Mouse (Mus musculus) thymus, adult 2 months (tissue): Measurements from ENCODE around the gene Sav1. TPM values are rescaled to one million over a fixed set of nuclear protein-coding genes. Genes with fewer than 3 reads are reported as not detected.

Experiments used
- DNase-seq: peaks from one replicate; pipeline ENCODE4 v3.0.0; 2021
- H3K27ac ChIP-seq: fragments of 200-500 bp; 2 replicates; pipeline ENCODE4 v1.5.1; 2012; ENCODE audit warnings: low read length, control low read depth; ENCODE audit not compliant: control insufficient read depth, insufficient read depth
- H3K27me3 ChIP-seq: fragments of 200-500 bp; 2 replicates; pipeline ENCODE4 v1.6.1; 2012; ENCODE audit warnings: mild to moderate bottlenecking, low read length, moderate library complexity, mixed read lengths; ENCODE audit not compliant: control insufficient read depth, insufficient read depth
- H3K36me3 ChIP-seq: fragments of 200-500 bp; 2 replicates; pipeline ENCODE4 v1.6.1; 2012; ENCODE audit warnings: mild to moderate bottlenecking, low read length, moderate library complexity; ENCODE audit not compliant: control insufficient read depth, insufficient read depth
- H3K4me1 ChIP-seq: fragments of 200-500 bp; replicated peaks from 2 replicates; pipeline ENCODE4 v1.6.1; 2012; ENCODE audit warnings: low read length; ENCODE audit not compliant: control insufficient read depth, insufficient read depth
- H3K4me3 ChIP-seq: fragments of 200-500 bp; 2 replicates; pipeline ENCODE4 v1.5.1; 2012; ENCODE audit warnings: mild to moderate bottlenecking, low read length, control low read depth, moderate library complexity; ENCODE audit not compliant: control insufficient read depth, insufficient read depth
- CTCF ChIP-seq: fragments of 200-500 bp; IDR thresholded peaks from 2 replicates; pipeline ENCODE4 v1.5.1; 2012; ENCODE audit warnings: mild to moderate bottlenecking, control low read depth, low read length, moderate library complexity, borderline replicate concordance; ENCODE audit not compliant: control insufficient read depth, poor library complexity, insufficient read depth; ENCODE audit errors: extremely low read depth
- POLR2A ChIP-seq: fragments of 200-500 bp; IDR thresholded peaks from 2 replicates; pipeline ENCODE4 v1.6.1; 2012; ENCODE audit warnings: mild to moderate bottlenecking, low read length, control low read depth, moderate library complexity; ENCODE audit not compliant: control insufficient read depth, poor library complexity, insufficient read depth; ENCODE audit errors: extremely low read depth
- WGBS: fragments of 180-500 bp; shearing (Covaris S2); methylation state at CpG from one replicate; pipeline ENCODE4 v1.1.7; 2018; 5-methylcytosine and 5-hydroxymethylcytosine counted together
- polyA plus RNA-seq: library from polyadenylated mRNA; depleted of rRNA; stranded (reverse); fragments of >200 nt; gene quantifications from 2 replicates; pipeline ENCODE4 v1.2.3, GENCODE M21; 2012; rRNA removed

Gene Sav1
- 22.2 and 23.7 TPM in 2 replicates for polyA plus RNA-seq

- H3K36me3 ChIP-seq, result peaks cover 12% of the 10 kb centered on the region
- TF ChIP-seq POLR2A (peak; percentile 42; the same call in 1 of the 2 replicates), CTCF (no peak; the same call in 1 of the 2 replicates)
- no peaks in the 10 kb centered on the region for H3K27me3 ChIP-seq
- under 1% methylated on average over 96 of the region's 102 CpGs for WGBS
- H3K4me3 ChIP-seq, result peak within 1 kb of the TSS; percentile 93
- H3K4me1 ChIP-seq, result no peaks in the 10 kb centered on the region
- no peak within 1 kb of the TSS for H3K27ac ChIP-seq
- DNase-seq, result peak; percentile 71
These were observed at the start of gene Sav1 for GRCm38 (mm10) chr12:69986786-69987497. Gene Sav1 (minus strand): TSS chr12:69987002.

- no peak for DNase-seq
- TF ChIP-seq CTCF (no peak), POLR2A (no peak)
- no peak overlapping the region for H3K4me3 ChIP-seq
- H3K4me1 ChIP-seq, result no peaks in the 10 kb centered on the region
- no peak overlapping the region for H3K27ac ChIP-seq
- H3K27me3 ChIP-seq, result no peaks in the 10 kb centered on the region
- H3K36me3 ChIP-seq, result peaks cover 50% of the 10 kb centered on the region
These were observed 39.4 kb upstream of the Sav1 start for GRCm38 (mm10) chr12:70026233-70026632.

- no peak overlapping the region for H3K27ac ChIP-seq
- H3K27me3 ChIP-seq, result no peaks in the 10 kb centered on the region
- no peak for DNase-seq
- 98% methylated on average over 6 of the region's 6 CpGs for WGBS
- peaks cover 44% of the 10 kb centered on the region for H3K36me3 ChIP-seq
- H3K4me1 ChIP-seq, result no peaks in the 10 kb centered on the region
- H3K4me3 ChIP-seq, result no peak overlapping the region
- TF ChIP-seq CTCF (no peak), POLR2A (no peak)
These were observed 38.6 kb upstream of the Sav1 start for GRCm38 (mm10) chr12:70025431-70025830.

- Histone ChIP-seq H3K36me3 (peaks cover 42% of the 10 kb centered on the region), H3K27me3 (no peaks in the 10 kb centered on the region), H3K4me3 (no peak overlapping the region), H3K27ac (no peak overlapping the region), H3K4me1 (no peaks in the 10 kb centered on the region)
- TF ChIP-seq CTCF (no peak), POLR2A (no peak)
- DNase-seq, result no peak
- 96% methylated on average over 4 of the region's 4 CpGs for WGBS
These were observed 36.8 kb upstream of the Sav1 start for GRCm38 (mm10) chr12:70023580-70023979.

- Histone ChIP-seq H3K27me3 (no peaks in the 10 kb centered on the region), H3K36me3 (peaks cover 15% of the 10 kb centered on the region; the same call in 1 of the 2 replicates)
- DNase-seq, result peak; percentile 44
These were observed 31.4 kb upstream of the Sav1 start for GRCm38 (mm10) chr12:70018153-70018552.

GRCm38 (mm10) chr12:70015936-70016335 lies 29.1 kb upstream of the Sav1 start:
- Histone ChIP-seq H3K27ac (no peak overlapping the region), H3K36me3 (peaks cover 18% of the 10 kb centered on the region), H3K4me3 (no peak overlapping the region), H3K27me3 (no peaks in the 10 kb centered on the region), H3K4me1 (peaks cover 2% of the 10 kb centered on the region; the same call in 1 of the 2 replicates)
- TF ChIP-seq POLR2A, result no peak
- 94% methylated on average over 4 of the region's 4 CpGs for WGBS
- DNase-seq, result no peak

More at GRCm38 (mm10) chr12:70018153-70018552, 31.4 kb upstream of the Sav1 start:
- no peak overlapping the region for H3K4me3 ChIP-seq
- peaks cover 2% of the 10 kb centered on the region; the same call in 1 of the 2 replicates for H3K4me1 ChIP-seq
- TF ChIP-seq POLR2A (no peak), CTCF (no peak)
- peak overlapping the region; percentile 22; the same call in 1 of the 2 replicates for H3K27ac ChIP-seq
- WGBS, result 56% methylated on average over 4 of the region's 4 CpGs

GRCm38 (mm10) chr12:70011681-70012080 lies 24.9 kb upstream of the Sav1 start:
- 93% methylated on average over 5 of the region's 5 CpGs for WGBS
- no peak for TF ChIP-seq CTCF
- no peak for TF ChIP-seq POLR2A
- no peaks in the 10 kb centered on the region for H3K4me1 ChIP-seq
- H3K27me3 ChIP-seq, result no peaks in the 10 kb centered on the region
- H3K4me3 ChIP-seq, result no peak overlapping the region
- no peak for DNase-seq
- no peak overlapping the region for H3K27ac ChIP-seq
- H3K36me3 ChIP-seq, result peaks cover 13% of the 10 kb centered on the region
